Mouse (Mus musculus) limb, embryonic 15.5 days (tissue): Measurements from ENCODE around the gene Gm33815. TPM values are rescaled to one million over a fixed set of nuclear protein-coding genes. Genes with fewer than 3 reads are reported as not detected.
"Not testable (repeated sequence)": the region's sequence is repeated elsewhere in the genome, so short reads cannot be mapped to it uniquely, and the experiment has no call there.

Experiments
- ATAC-seq: fragments of 200-750 bp; cut with Nextera tagmentation; 2 replicates; pipeline ENCODE4 v1.8.0; 2017; ENCODE audit warnings: low read depth, moderate TSS enrichment; ENCODE audit not compliant: insufficient number of reproducible peaks, low FRiP score, low TSS enrichment
- H3K27ac ChIP-seq: fragments of 300-500 bp; sonication (generic); 2 replicates; pipeline ENCODE4 v1.5.1; 2015; ENCODE audit warnings: moderate library complexity, mild to moderate bottlenecking, inconsistent platforms
- H3K27me3 ChIP-seq: fragments of 300-500 bp; sonication (generic); 2 replicates; pipeline ENCODE4 v1.6.1; 2015; ENCODE audit warnings: inconsistent platforms
- H3K36me3 ChIP-seq: fragments of 300-500 bp; sonication (generic); 2 replicates; pipeline ENCODE4 v1.6.1; 2015; ENCODE audit warnings: inconsistent platforms
- H3K4me1 ChIP-seq: fragments of 300-500 bp; sonication (generic); 2 replicates; pipeline ENCODE4 v1.6.1; 2015; ENCODE audit warnings: inconsistent platforms
- H3K4me2 ChIP-seq: fragments of 300-500 bp; sonication (generic); 2 replicates; pipeline ENCODE4 v1.6.1; 2015; ENCODE audit warnings: mild to moderate bottlenecking, inconsistent platforms
- H3K4me3 ChIP-seq: fragments of 300-500 bp; sonication (generic); 2 replicates; pipeline ENCODE4 v1.5.1; 2015; ENCODE audit warnings: mild to moderate bottlenecking, inconsistent platforms
- H3K9ac ChIP-seq: fragments of 300-500 bp; sonication (generic); 2 replicates; pipeline ENCODE4 v1.6.1; 2015; ENCODE audit warnings: inconsistent platforms
- H3K9me3 ChIP-seq: fragments of 300-500 bp; sonication (generic); 2 replicates; pipeline ENCODE4 v1.6.1; 2016; ENCODE audit warnings: inconsistent platforms
- WGBS: fragments of 180-500 bp; shearing (Covaris S2); methylation state at CpG from one replicate; pipeline ENCODE4 v1.1.7; 2015; 5-methylcytosine and 5-hydroxymethylcytosine counted together
- polyA plus RNA-seq: library from polyadenylated mRNA; unstranded; fragments of >200 nt; fragmentation: Nextera tagmentation; extraction: Ambion mirVana; gene quantifications from 2 replicates; pipeline ENCODE4 v1.2.1, GENCODE M21; 2015

The Gm33815 gene
- not detected in 2 replicates for polyA plus RNA-seq

GRCm38 (mm10) chrY:69320832-69321231 is at the start of gene Gm33815:
Gene Gm33815 (plus strand): TSS chrY:69321132.
- not testable (repeated sequence) for H3K9ac ChIP-seq, H3K4me3 ChIP-seq, H3K9me3 ChIP-seq, H3K36me3 ChIP-seq, H3K27ac ChIP-seq, H3K27me3 ChIP-seq, ATAC-seq, H3K4me1 ChIP-seq, H3K4me2 ChIP-seq
- WGBS: no CpG with 5 or more reads among the region's 1 CpGs
